Mouse (Mus musculus) ES-Bruce4 (cell line): ENCODE results near the gene Cped1.

Experiments used
- CTCF ChIP-seq: IDR thresholded peaks from one replicate; pipeline ENCODE4 v1.8.1; 2011; ENCODE audit warnings: low read depth, low read length
- EP300 ChIP-seq: IDR thresholded peaks from 2 replicates; pipeline ENCODE4 v1.6.1; 2011; ENCODE audit warnings: low read depth, low read length; ENCODE audit not compliant: insufficient read depth
- POLR2A ChIP-seq: IDR thresholded peaks from one replicate; pipeline ENCODE4 v1.8.1; 2011; ENCODE audit warnings: low read length; ENCODE audit not compliant: insufficient read depth

DNA sequence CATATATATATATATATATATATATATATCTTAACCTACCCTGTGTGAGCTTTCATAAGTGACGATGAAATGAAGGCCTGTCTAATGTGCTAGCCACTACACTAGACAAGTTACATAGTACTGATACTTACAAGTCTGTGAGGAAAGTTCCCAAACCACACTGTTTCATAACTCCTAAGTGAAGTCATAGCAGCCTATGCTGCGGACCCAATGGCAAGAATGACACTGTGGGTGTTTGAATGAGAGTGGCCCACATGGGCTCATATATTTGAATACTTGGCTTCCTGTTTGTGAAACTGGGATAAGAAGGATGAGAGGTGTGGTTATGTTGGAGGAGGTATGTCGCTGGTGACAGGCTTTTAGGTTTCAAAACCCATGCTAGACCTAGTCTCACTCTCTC, 67.3 kb downstream of the Cped1 start:
- no peak for TF ChIP-seq CTCF
- TF ChIP-seq POLR2A = no peak
- TF ChIP-seq EP300 = no peak
